Mouse (Mus musculus) heart, postnatal 0 days (tissue): Measurements from ENCODE around the gene Oas1g.

ENCODE experiments used
- CTCF ChIP-seq: IDR thresholded peaks from 2 replicates; pipeline ENCODE4 v1.5.1; 2016; ENCODE audit warnings: antibody characterized with exemption, control low read depth, low read depth
- EP300 ChIP-seq: IDR thresholded peaks from 2 replicates; pipeline ENCODE4 v1.6.1; 2016; ENCODE audit warnings: antibody characterized with exemption, low read depth

- no peak for TF ChIP-seq CTCF
- TF ChIP-seq EP300 = no peak
Measured at GRCm38 (mm10) chr5:120861121-120861520, 26.3 kb downstream of the Oas1g start, which contains the start of gene Oas1h.
